Comparison of ENCODE assay signal across 8 mouse cellular contexts in the genomic region with DNA sequence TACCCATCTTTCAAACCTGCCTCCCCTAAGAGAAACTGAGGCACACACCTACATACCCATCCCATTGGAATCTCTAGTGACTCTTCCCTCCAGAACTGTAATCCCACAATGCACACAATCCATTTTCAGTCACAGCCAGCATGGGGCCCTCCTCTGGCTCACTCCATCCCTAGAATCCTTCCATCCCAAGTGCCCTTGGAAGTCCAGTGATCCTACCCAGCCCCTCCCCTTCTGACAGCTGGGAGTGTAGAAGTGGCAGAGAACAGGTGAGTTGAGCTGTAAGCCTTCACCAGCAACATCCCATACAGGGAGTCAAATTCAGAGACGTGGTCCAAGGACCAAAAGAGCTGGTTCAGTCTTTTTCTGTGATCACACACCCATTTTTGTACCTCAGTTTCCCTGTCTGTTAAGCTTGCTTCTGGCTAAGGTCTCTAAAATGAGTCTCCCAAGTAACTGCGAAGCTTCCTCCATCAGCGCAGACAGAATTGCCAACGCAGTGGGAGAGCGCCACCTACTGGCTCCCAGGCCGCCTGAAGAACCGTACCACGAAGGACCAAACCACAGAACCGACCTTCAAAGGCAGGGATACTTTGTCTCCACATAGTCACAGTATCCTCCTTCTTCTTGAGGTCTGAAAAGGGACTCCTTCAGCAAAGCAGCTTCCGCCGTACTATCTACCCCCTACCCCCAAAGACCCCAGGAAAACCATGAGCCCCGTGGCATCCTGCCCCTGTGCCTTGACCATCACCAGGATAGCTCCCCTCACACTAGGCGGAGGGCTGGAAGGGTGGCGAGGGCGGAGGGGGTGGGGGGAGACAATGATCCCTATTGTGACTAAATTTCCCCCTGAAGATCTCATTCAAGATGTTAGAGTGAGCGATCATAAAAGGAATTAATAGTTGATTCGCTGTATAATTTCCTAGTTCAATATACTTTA.
A peak's percentile ranks its signal among the peaks of the same experiment; 100 is the strongest.
DNase-seq lines count a peak whose midpoint lies in the region; ATAC-seq lines count a peak whose summit lies in the region.

No protein-coding gene starts in this region.

- 8% methylated on average over 17 of the region's 17 CpGs for WGBS in midbrain, embryonic 12.5 days

- H3K4me2 ChIP-seq in midbrain, embryonic 12.5 days (replicated peaks): peak overlapping the region; percentile 27

- DNase-seq in T-cell, adult 2 months (ENCODE audit: low spot score): peak; percentile 60
- DNase-seq in cerebellum, postnatal 10 days: peak; percentile 95 to 97
- DNase-seq in frontal cortex, postnatal 14 days (ENCODE audit: low spot score in 2 of 2): peak; percentile 62 to 89
- DNase-seq in induced T-regulatory cell, adult 2 months (ENCODE audit: low read depth): peak; percentile 79
- peak; percentile 84 to 95 for DNase-seq in left cerebral cortex, postnatal 14 days (ENCODE audit: low spot score in 2 of 2)
- DNase-seq in right cerebral cortex, postnatal 4 days: peak; percentile 98
- DNase-seq in yolk sac, embryonic 10.5 days (ENCODE audit: low spot score): peak; percentile 61

- H3K36me3 ChIP-seq in midbrain, embryonic 12.5 days: no peaks in the 10 kb centered on the region

- H3K4me3 ChIP-seq in midbrain, embryonic 12.5 days: peak overlapping the region; percentile 10

- no peaks in the 10 kb centered on the region for H3K9me3 ChIP-seq in midbrain, embryonic 12.5 days

- intact Hi-C loops in left cerebral cortex, postnatal 14 days (cut with DNase I): loop anchor here (5.0 to 10.0 kb wide), 3 partner anchors 164 to 1526 kb away; no protein-coding TSS in a partner anchor

- no peak overlapping the region for H3K27ac ChIP-seq in midbrain, embryonic 12.5 days (replicated peaks)

- peak; percentile 62 for ATAC-seq in midbrain, embryonic 12.5 days (ENCODE audit: low FRiP score, low read depth)

- peaks cover 19% of the 10 kb centered on the region for H3K4me1 ChIP-seq in midbrain, embryonic 12.5 days

- peaks cover 32% of the 10 kb centered on the region for H3K27me3 ChIP-seq in midbrain, embryonic 12.5 days

- H3K9ac ChIP-seq in midbrain, embryonic 12.5 days (replicated peaks): no peak overlapping the region
